Mouse (Mus musculus) testis, adult 2 months (tissue): ENCODE measurements around the gene Kncn.

Experiments used
- CTCF ChIP-seq: fragments of 200-500 bp; IDR thresholded peaks from 2 replicates; pipeline ENCODE4 v1.5.1; 2012; ENCODE audit warnings: low read depth, mild to moderate bottlenecking, inconsistent platforms, low read length, moderate library complexity; ENCODE audit not compliant: control insufficient read depth, insufficient read depth, insufficient replicate concordance
- POLR2A ChIP-seq: fragments of 200-500 bp; IDR thresholded peaks from 2 replicates; pipeline ENCODE4 v1.6.1; 2012; ENCODE audit warnings: low read depth, mild to moderate bottlenecking, inconsistent platforms, low read length, moderate library complexity; ENCODE audit not compliant: control insufficient read depth

- TF ChIP-seq CTCF (no peak), POLR2A (no peak)
These were observed 6.0 kb upstream of the Kncn start for GRCm38 (mm10) chr4:115878216-115878678.
